Mouse (Mus musculus): Measurements from ENCODE around the gene Khdc4.
"Not testable (repeated sequence)": the region's sequence is repeated elsewhere in the genome, so short reads cannot be mapped to it uniquely, and the experiment has no call there.

Gene Khdc4

GRCm38 (mm10) chr3:88655619-88656018 lies 30.0 kb upstream of the Khdc4 start:
- no peak for DNase-seq (ENCODE audit: extremely low spot score, low read depth, low spot score)

GRCm38 (mm10) chr3:88658441-88659127 lies 27.0 kb upstream of the Khdc4 start:
- no peak for DNase-seq (ENCODE audit: extremely low spot score, low read depth, low spot score)

- no peak for DNase-seq (ENCODE audit: extremely low spot score, low read depth, low spot score)
Observed at GRCm38 (mm10) chr3:88659798-88660197, 25.8 kb upstream of the Khdc4 start.

- no peak for DNase-seq (ENCODE audit: extremely low spot score, low read depth, low spot score)
Observed at GRCm38 (mm10) chr3:88664095-88664494, 21.5 kb upstream of the Khdc4 start.

- DNase-seq (ENCODE audit: extremely low spot score, low read depth, low spot score), result peak; percentile 87
Observed at GRCm38 (mm10) chr3:88677399-88677798, 8.2 kb upstream of the Khdc4 start.

- no peak for DNase-seq (ENCODE audit: extremely low spot score, low read depth, low spot score)
Observed at GRCm38 (mm10) chr3:88683814-88684213, 1.8 kb upstream of the Khdc4 start.

- DNase-seq (ENCODE audit: extremely low spot score, low read depth, low spot score), result no peak
Observed at GRCm38 (mm10) chr3:88684236-88684979, 1.2 kb upstream of the Khdc4 start.

GRCm38 (mm10) chr3:88685958-88686451 lies 402 bp downstream of the Khdc4 start:
- no peak for DNase-seq (ENCODE audit: extremely low spot score, low read depth, low spot score)

GRCm38 (mm10) chr3:88686734-88687611 lies 1.4 kb downstream of the Khdc4 start:
- DNase-seq (ENCODE audit: extremely low spot score, low read depth, low spot score), result no peak

GRCm38 (mm10) chr3:88689079-88689478 lies 3.5 kb downstream of the Khdc4 start:
- DNase-seq (ENCODE audit: extremely low spot score, low read depth, low spot score), result no peak

- no peak for DNase-seq (ENCODE audit: extremely low spot score, low read depth, low spot score)
Observed at GRCm38 (mm10) chr3:88695545-88695944, 9.9 kb downstream of the Khdc4 start.

GRCm38 (mm10) chr3:88698051-88698450 lies 12.4 kb downstream of the Khdc4 start:
- DNase-seq (ENCODE audit: extremely low spot score, low read depth, low spot score), result no peak

GRCm38 (mm10) chr3:88698834-88699233 lies 13.2 kb downstream of the Khdc4 start:
- no peak for DNase-seq (ENCODE audit: extremely low spot score, low read depth, low spot score)

GRCm38 (mm10) chr3:88700247-88700646 lies 14.6 kb downstream of the Khdc4 start:
- DNase-seq (ENCODE audit: extremely low spot score, low read depth, low spot score), result no peak

GRCm38 (mm10) chr3:88701222-88701621 lies 15.6 kb downstream of the Khdc4 start:
- DNase-seq (ENCODE audit: extremely low spot score, low read depth, low spot score), result no peak

- DNase-seq (ENCODE audit: extremely low spot score, low read depth, low spot score), result no peak
Observed at GRCm38 (mm10) chr3:88713709-88714108, 28.1 kb downstream of the Khdc4 start.

- DNase-seq (ENCODE audit: extremely low spot score, low read depth, low spot score), result no peak
Observed at GRCm38 (mm10) chr3:88714725-88715124, 29.1 kb downstream of the Khdc4 start.

- DNase-seq (ENCODE audit: extremely low spot score, low read depth, low spot score), result not testable (repeated sequence)
Observed at GRCm38 (mm10) chr3:88715716-88716115, 30.1 kb downstream of the Khdc4 start.

- peak; percentile 39 for DNase-seq (ENCODE audit: extremely low spot score, low read depth, low spot score)
Observed at GRCm38 (mm10) chr3:88716399-88717197, 31.0 kb downstream of the Khdc4 start, which contains the start of gene Rit1. Gene Rit1 (plus strand): TSS chr3:88716838.

- DNase-seq (ENCODE audit: extremely low spot score, low read depth, low spot score), result no peak
Observed at GRCm38 (mm10) chr3:88717198-88717798, 31.7 kb downstream of the Khdc4 start.

All from hindlimb bud, embryonic 11.5 days (tissue).